Mouse (Mus musculus): Measurements from ENCODE around the gene Ttc7b. TPM values are rescaled to one million over a fixed set of nuclear protein-coding genes. Genes with fewer than 3 reads are reported as not detected.

Ttc7b gene
- polyA plus RNA-seq, 1 experiment from 2014 or later: 3.5 TPM

GRCm38 (mm10) chr12:100282025-100282885 is 238.4 kb downstream of the Ttc7b start:
- Histone ChIP-seq H3K4me3 (replicated peaks; ENCODE audit: low read length) (no peak overlapping the region), H3K9me3 (replicated peaks; ENCODE audit: control insufficient read depth, low read length) (0 out of 2 replicates have a peak, but pooled peaks cover 3% of the 10 kb centered on the region), H3K27me3 (ENCODE audit: control insufficient read depth, insufficient read depth, low read length) (no peaks in the 10 kb centered on the region), H3K36me3 (ENCODE audit: control insufficient read depth, insufficient read depth, low read length) (no peaks in the 10 kb centered on the region), H3K4me1 (ENCODE audit: control insufficient read depth, insufficient read depth, low read length) (peaks cover 40% of the 10 kb centered on the region), H3K4me2 (ENCODE audit: low read depth, low read length) (no peak overlapping the region), H3K9ac (ENCODE audit: low read length) (peak overlapping the region; percentile 32), H3K27ac (ENCODE audit: low read length) (peak overlapping the region; percentile 92)
- ATAC-seq (ENCODE audit: insufficient read depth, low FRiP score): peak; percentile 89
- 39% methylated on average over 8 of the region's 8 CpGs for WGBS

- peak overlapping the region; percentile 92 for H3K27ac ChIP-seq (ENCODE audit: low read length)
- H3K27me3 ChIP-seq (ENCODE audit: control insufficient read depth, insufficient read depth, low read length): no peaks in the 10 kb centered on the region
- WGBS: 50% methylated on average over 4 of the region's 4 CpGs
- no peaks in the 10 kb centered on the region for H3K9me3 ChIP-seq (replicated peaks; ENCODE audit: control insufficient read depth, low read length)
- ATAC-seq (ENCODE audit: insufficient read depth, low FRiP score): peak; percentile 61
- H3K4me3 ChIP-seq (replicated peaks; ENCODE audit: low read length): no peak overlapping the region
- peaks cover 49% of the 10 kb centered on the region for H3K4me1 ChIP-seq (ENCODE audit: control insufficient read depth, insufficient read depth, low read length)
- H3K36me3 ChIP-seq (ENCODE audit: control insufficient read depth, insufficient read depth, low read length): no peaks in the 10 kb centered on the region
- no peak overlapping the region for H3K9ac ChIP-seq (ENCODE audit: low read length)
- no peak overlapping the region for H3K4me2 ChIP-seq (ENCODE audit: low read depth, low read length)
These were observed 239.4 kb downstream of the Ttc7b start for GRCm38 (mm10) chr12:100280972-100281794.

GRCm38 (mm10) chr12:100279898-100280297 is 240.7 kb downstream of the Ttc7b start:
- peaks cover 55% of the 10 kb centered on the region for H3K4me1 ChIP-seq (ENCODE audit: control insufficient read depth, insufficient read depth, low read length)
- H3K9me3 ChIP-seq (replicated peaks; ENCODE audit: control insufficient read depth, low read length): no peaks in the 10 kb centered on the region
- H3K9ac ChIP-seq (ENCODE audit: low read length): no peak overlapping the region
- H3K36me3 ChIP-seq (ENCODE audit: control insufficient read depth, insufficient read depth, low read length): no peaks in the 10 kb centered on the region
- no peak overlapping the region for H3K4me3 ChIP-seq (replicated peaks; ENCODE audit: low read length)
- H3K27ac ChIP-seq (ENCODE audit: low read length): no peak overlapping the region
- no peak for ATAC-seq (ENCODE audit: insufficient read depth, low FRiP score)
- H3K27me3 ChIP-seq (ENCODE audit: control insufficient read depth, insufficient read depth, low read length): no peaks in the 10 kb centered on the region
- WGBS: 71% methylated on average over 4 of the region's 4 CpGs
- H3K4me2 ChIP-seq (ENCODE audit: low read depth, low read length): no peak overlapping the region

GRCm38 (mm10) chr12:100278358-100278757 is 242.3 kb downstream of the Ttc7b start:
- no peaks in the 10 kb centered on the region for H3K36me3 ChIP-seq (ENCODE audit: control insufficient read depth, insufficient read depth, low read length)
- H3K9ac ChIP-seq (ENCODE audit: low read length): no peak overlapping the region
- peaks cover 55% of the 10 kb centered on the region for H3K4me1 ChIP-seq (ENCODE audit: control insufficient read depth, insufficient read depth, low read length)
- no peaks in the 10 kb centered on the region for H3K9me3 ChIP-seq (replicated peaks; ENCODE audit: control insufficient read depth, low read length)
- WGBS: 40% methylated on average over 8 of the region's 8 CpGs
- H3K4me2 ChIP-seq (ENCODE audit: low read depth, low read length): no peak overlapping the region
- no peak for ATAC-seq (ENCODE audit: insufficient read depth, low FRiP score)
- H3K27ac ChIP-seq (ENCODE audit: low read length): no peak overlapping the region
- no peaks in the 10 kb centered on the region for H3K27me3 ChIP-seq (ENCODE audit: control insufficient read depth, insufficient read depth, low read length)
- no peak overlapping the region for H3K4me3 ChIP-seq (replicated peaks; ENCODE audit: low read length)

- Histone ChIP-seq H3K36me3 (ENCODE audit: control insufficient read depth, insufficient read depth, low read length) (no peaks in the 10 kb centered on the region), H3K27me3 (ENCODE audit: control insufficient read depth, insufficient read depth, low read length) (no peaks in the 10 kb centered on the region), H3K4me3 (replicated peaks; ENCODE audit: low read length) (no peak overlapping the region), H3K4me2 (ENCODE audit: low read depth, low read length) (no peak overlapping the region), H3K27ac (ENCODE audit: low read length) (peak overlapping the region; percentile 62), H3K9ac (ENCODE audit: low read length) (no peak overlapping the region), H3K9me3 (replicated peaks; ENCODE audit: control insufficient read depth, low read length) (no peaks in the 10 kb centered on the region), H3K4me1 (ENCODE audit: control insufficient read depth, insufficient read depth, low read length) (peaks cover 48% of the 10 kb centered on the region)
- ATAC-seq (ENCODE audit: insufficient read depth, low FRiP score): no peak
- WGBS: 76% methylated on average over 3 of the region's 3 CpGs
These were observed 243.1 kb downstream of the Ttc7b start for GRCm38 (mm10) chr12:100277534-100277905.

GRCm38 (mm10) chr12:100276607-100277533 is 243.8 kb downstream of the Ttc7b start:
- peaks cover 42% of the 10 kb centered on the region for H3K4me1 ChIP-seq (ENCODE audit: control insufficient read depth, insufficient read depth, low read length)
- WGBS: 32% methylated on average over 20 of the region's 20 CpGs
- no peaks in the 10 kb centered on the region for H3K9me3 ChIP-seq (replicated peaks; ENCODE audit: control insufficient read depth, low read length)
- no peaks in the 10 kb centered on the region for H3K36me3 ChIP-seq (ENCODE audit: control insufficient read depth, insufficient read depth, low read length)
- peak overlapping the region; percentile 67 for H3K27ac ChIP-seq (ENCODE audit: low read length)
- peak; percentile 72; the same call in 1 of the 2 replicates for ATAC-seq (ENCODE audit: insufficient read depth, low FRiP score)
- no peaks in the 10 kb centered on the region for H3K27me3 ChIP-seq (ENCODE audit: control insufficient read depth, insufficient read depth, low read length)
- peak overlapping the region; percentile 1; the same call in 1 of the 2 replicates for H3K4me2 ChIP-seq (ENCODE audit: low read depth, low read length)
- H3K4me3 ChIP-seq (replicated peaks; ENCODE audit: low read length): no peak overlapping the region
- H3K9ac ChIP-seq (ENCODE audit: low read length): no peak overlapping the region

- Histone ChIP-seq H3K27ac (ENCODE audit: low read length) (peak overlapping the region; percentile 67), H3K9ac (ENCODE audit: low read length) (no peak overlapping the region), H3K4me1 (ENCODE audit: control insufficient read depth, insufficient read depth, low read length) (peaks cover 32% of the 10 kb centered on the region), H3K36me3 (ENCODE audit: control insufficient read depth, insufficient read depth, low read length) (no peaks in the 10 kb centered on the region), H3K4me2 (ENCODE audit: low read depth, low read length) (no peak overlapping the region), H3K27me3 (ENCODE audit: control insufficient read depth, insufficient read depth, low read length) (no peaks in the 10 kb centered on the region), H3K9me3 (replicated peaks; ENCODE audit: control insufficient read depth, low read length) (no peaks in the 10 kb centered on the region), H3K4me3 (replicated peaks; ENCODE audit: low read length) (no peak overlapping the region)
- WGBS: 57% methylated on average over 5 of the region's 5 CpGs
- ATAC-seq (ENCODE audit: insufficient read depth, low FRiP score): 0 out of 2 replicates have a peak, but pooled peaks have one; percentile 28
These were observed 244.8 kb downstream of the Ttc7b start for GRCm38 (mm10) chr12:100275850-100276249.

GRCm38 (mm10) chr12:100273033-100273432 is 247.6 kb downstream of the Ttc7b start:
- Histone ChIP-seq H3K4me3 (replicated peaks; ENCODE audit: low read length) (no peak overlapping the region), H3K36me3 (ENCODE audit: control insufficient read depth, insufficient read depth, low read length) (no peaks in the 10 kb centered on the region), H3K4me1 (ENCODE audit: control insufficient read depth, insufficient read depth, low read length) (peaks cover 21% of the 10 kb centered on the region), H3K9me3 (replicated peaks; ENCODE audit: control insufficient read depth, low read length) (no peaks in the 10 kb centered on the region), H3K9ac (ENCODE audit: low read length) (no peak overlapping the region; the same call in 1 of the 2 replicates), H3K4me2 (ENCODE audit: low read depth, low read length) (no peak overlapping the region), H3K27ac (ENCODE audit: low read length) (no peak overlapping the region), H3K27me3 (ENCODE audit: control insufficient read depth, insufficient read depth, low read length) (no peaks in the 10 kb centered on the region)
- ATAC-seq (ENCODE audit: insufficient read depth, low FRiP score): no peak
- WGBS: 77% methylated on average over 2 of the region's 2 CpGs
